Mouse (Mus musculus) cerebellum, adult 2 months (tissue): Measurements from ENCODE around the gene Mfsd12. TPM values are rescaled to one million over a fixed set of nuclear protein-coding genes. Genes with fewer than 3 reads are reported as not detected.

Experiments
- DNase-seq, 2 experiments: peaks; one replicate each; pipeline ENCODE4 v3.0.0; 2021
- H3K27ac ChIP-seq: fragments of 200-500 bp; 2 replicates; pipeline ENCODE4 v1.5.1; 2012; ENCODE audit warnings: low read length, control low read depth, inconsistent platforms; ENCODE audit not compliant: insufficient read depth
- H3K27me3 ChIP-seq: fragments of 200-500 bp; 2 replicates; pipeline ENCODE4 v1.6.1; 2012; ENCODE audit warnings: inconsistent platforms, mild to moderate bottlenecking, low read length, moderate library complexity; ENCODE audit not compliant: control insufficient read depth, insufficient read depth
- H3K4me1 ChIP-seq: fragments of 200-500 bp; 2 replicates; pipeline ENCODE4 v1.6.1; 2011; ENCODE audit warnings: low read length; ENCODE audit not compliant: control insufficient read depth, insufficient read depth
- H3K4me3 ChIP-seq: fragments of 200-500 bp; replicated peaks from 2 replicates; pipeline ENCODE3; 2011; ENCODE audit warnings: mild to moderate bottlenecking, low read depth, low read length, control low read depth; ENCODE audit not compliant: insufficient read depth
- CTCF ChIP-seq: fragments of 200-500 bp; IDR thresholded peaks from 2 replicates; pipeline ENCODE4 v1.5.1; 2011; ENCODE audit warnings: low read depth, mild to moderate bottlenecking, control low read depth, low read length, moderate library complexity, borderline replicate concordance; ENCODE audit not compliant: insufficient read depth
- POLR2A ChIP-seq: fragments of 200-500 bp; IDR thresholded peaks from 2 replicates; pipeline ENCODE4 v1.6.1; 2011; ENCODE audit warnings: low read length, control low read depth, borderline replicate concordance; ENCODE audit not compliant: insufficient read depth
- WGBS: fragments of 180-500 bp; shearing (Covaris S2); methylation state at CpG from one replicate; pipeline ENCODE4 v1.1.7; 2018; 5-methylcytosine and 5-hydroxymethylcytosine counted together
- polyA plus RNA-seq: library from polyadenylated mRNA; depleted of rRNA; stranded (reverse); fragments of >200 nt; gene quantifications from 2 replicates; pipeline ENCODE4 v1.2.3, GENCODE M21; 2012

Mfsd12 gene
- polyA plus RNA-seq, 1 experiment = 35.0 TPM

GRCm38 (mm10) chr10:81404720-81405119 lies 47.4 kb downstream of the Mfsd12 start:
- no peaks in the 10 kb centered on the region for H3K27me3 ChIP-seq
- peaks cover 75% of the 10 kb centered on the region for H3K4me1 ChIP-seq
- H3K4me3 ChIP-seq = no peak overlapping the region
- WGBS = 73% methylated on average over 18 of the region's 18 CpGs
- no peak for DNase-seq
- TF ChIP-seq POLR2A (no peak), CTCF (no peak)
- no peak overlapping the region for H3K27ac ChIP-seq

GRCm38 (mm10) chr10:81405588-81406201 lies 48.4 kb downstream of the Mfsd12 start:
- WGBS = 36% methylated on average over 13 of the region's 13 CpGs
- peaks cover 77% of the 10 kb centered on the region for H3K4me1 ChIP-seq
- TF ChIP-seq CTCF = peak; percentile 85
- TF ChIP-seq POLR2A = no peak

GRCm38 (mm10) chr10:81406504-81407440 lies 49.5 kb downstream of the Mfsd12 start:
- TF ChIP-seq POLR2A = no peak
- no peak for TF ChIP-seq CTCF
- WGBS = 18% methylated on average over 24 of the region's 24 CpGs
- peak overlapping the region; percentile 49 for H3K4me3 ChIP-seq
- peak in 1 of 2 experiments; percentile 57 for DNase-seq
- peaks cover 78% of the 10 kb centered on the region for H3K4me1 ChIP-seq
- H3K27ac ChIP-seq = peak overlapping the region; percentile 69
- no peaks in the 10 kb centered on the region for H3K27me3 ChIP-seq

More at GRCm38 (mm10) chr10:81405588-81406201, 48.4 kb downstream of the Mfsd12 start:
- no peak overlapping the region for H3K4me3 ChIP-seq
- DNase-seq = peak; percentile 81 to 89
- no peaks in the 10 kb centered on the region for H3K27me3 ChIP-seq
- H3K27ac ChIP-seq = no peak overlapping the region; the same call in 1 of the 2 replicates

- peak; percentile 89 to 95 for DNase-seq
- peaks cover 78% of the 10 kb centered on the region for H3K4me1 ChIP-seq
- H3K27me3 ChIP-seq = no peaks in the 10 kb centered on the region
- peak overlapping the region; percentile 69 for H3K27ac ChIP-seq
- TF ChIP-seq CTCF (no peak), POLR2A (0 out of 2 replicates have a peak, but pooled peaks have one; percentile 5)
- 6% methylated on average over 31 of the region's 31 CpGs for WGBS
- peak overlapping the region; percentile 49 for H3K4me3 ChIP-seq
These were observed 50.5 kb downstream of the Mfsd12 start for GRCm38 (mm10) chr10:81407539-81408423.

GRCm38 (mm10) chr10:81408424-81408729 lies 51.1 kb downstream of the Mfsd12 start:
- no peak for DNase-seq
- 35% methylated on average over 13 of the region's 13 CpGs for WGBS
- Histone ChIP-seq H3K4me1 (peaks cover 79% of the 10 kb centered on the region), H3K27me3 (no peaks in the 10 kb centered on the region), H3K27ac (peak overlapping the region; percentile 63), H3K4me3 (no peak overlapping the region)
- TF ChIP-seq POLR2A (no peak), CTCF (no peak)

GRCm38 (mm10) chr10:81408871-81409291 lies 51.6 kb downstream of the Mfsd12 start:
- WGBS = 15% methylated on average over 9 of the region's 9 CpGs
- peak overlapping the region; percentile 63 for H3K27ac ChIP-seq
- peak; percentile 86 for TF ChIP-seq CTCF
- no peak for TF ChIP-seq POLR2A
- H3K4me3 ChIP-seq = no peak overlapping the region
- DNase-seq = peak; percentile 68 to 72
- no peaks in the 10 kb centered on the region for H3K27me3 ChIP-seq
- peaks cover 84% of the 10 kb centered on the region for H3K4me1 ChIP-seq

GRCm38 (mm10) chr10:81409330-81409729 lies 52.0 kb downstream of the Mfsd12 start:
- DNase-seq = no peak
- peaks cover 88% of the 10 kb centered on the region for H3K4me1 ChIP-seq
- H3K4me3 ChIP-seq = no peak overlapping the region
- H3K27ac ChIP-seq = peak overlapping the region; percentile 63
- no peaks in the 10 kb centered on the region for H3K27me3 ChIP-seq
- TF ChIP-seq POLR2A (no peak), CTCF (no peak)
- 32% methylated on average over 8 of the region's 8 CpGs for WGBS
